Mouse (Mus musculus) gastrocnemius, postnatal 14 days (tissue): Measurements from ENCODE around the gene Gnat1. TPM values are rescaled to one million over a fixed set of nuclear protein-coding genes. Genes with fewer than 3 reads are reported as not detected.
A peak's percentile ranks its signal among the peaks of the same experiment; 100 is the strongest.

Experiments
- DNase-seq: peaks from one replicate; pipeline ENCODE4 v3.0.0; 2021; ENCODE audit warnings: mixed read lengths
- intact Hi-C: fragments of 180-260 bp; cut with DNase I; formaldehyde crosslinking; loops from one replicate; pipeline ENCODE4 v1.15.1; 2025; ENCODE audit warnings: low total_unique reads
- long read RNA-seq, 2 experiments: library from polyadenylated mRNA; stranded (forward); transcript quantifications; one replicate each; pipeline ENCODE4 v2.0.0; 2021
- total RNA-seq, 2 experiments: library from RNA; stranded (reverse); gene quantifications; 2 replicates each; pipeline ENCODE4 v1.2.3; 2021

Gnat1 gene
- total RNA-seq, result not detected
- long read RNA-seq, experiment 1, result 0 reads
- long read RNA-seq, experiment 2, result 0 reads

GRCm38 (mm10) chr9:107679501-107679900 is at the start of gene Gnat1:
Gnat1 (minus strand) TSS chr9:107679712.
- DNase-seq, result no peak
- intact Hi-C loops, result loop anchor here (5.0 kb wide), 1 partner anchor 77 kb away; no protein-coding TSS in a partner anchor

GRCm38 (mm10) chr9:107728919-107729670 is 49.6 kb upstream of the Gnat1 start:
- intact Hi-C loops, result no loop called here
- no peak for DNase-seq

GRCm38 (mm10) chr9:107727041-107727440 is 47.5 kb upstream of the Gnat1 start:
- intact Hi-C loops, result no loop called here
- DNase-seq, result no peak

- intact Hi-C loops, result no loop called here
- DNase-seq, result no peak
Observed at GRCm38 (mm10) chr9:107724796-107725195, 45.3 kb upstream of the Gnat1 start.

- intact Hi-C loops, result no loop called here
- DNase-seq, result no peak
Observed at GRCm38 (mm10) chr9:107723794-107724531, 44.5 kb upstream of the Gnat1 start.

GRCm38 (mm10) chr9:107723292-107723691 is 43.8 kb upstream of the Gnat1 start:
- intact Hi-C loops, result no loop called here
- no peak for DNase-seq

GRCm38 (mm10) chr9:107718781-107719540 is 39.4 kb upstream of the Gnat1 start:
- DNase-seq, result no peak
- intact Hi-C loops, result no loop called here

GRCm38 (mm10) chr9:107716951-107717350 is 37.4 kb upstream of the Gnat1 start:
- peak; percentile 44 for DNase-seq
- intact Hi-C loops, result no loop called here

GRCm38 (mm10) chr9:107715632-107716031 is 36.1 kb upstream of the Gnat1 start:
- intact Hi-C loops, result no loop called here
- no peak for DNase-seq

- peak; percentile 59 for DNase-seq
Observed at GRCm38 (mm10) chr9:107714221-107714952, 34.9 kb upstream of the Gnat1 start.

GRCm38 (mm10) chr9:107709697-107710483 is 30.4 kb upstream of the Gnat1 start, which contains the start of gene Sema3f:
Sema3f (minus strand) TSS chr9:107710475.
- intact Hi-C loops, result no loop called here
- DNase-seq, result peak; percentile 82

More at GRCm38 (mm10) chr9:107714221-107714952, 34.9 kb upstream of the Gnat1 start:
- intact Hi-C loops, result no loop called here

- DNase-seq, result no peak
- intact Hi-C loops, result no loop called here
Observed at GRCm38 (mm10) chr9:107709096-107709696, 29.7 kb upstream of the Gnat1 start.

- DNase-seq, result no peak
- intact Hi-C loops, result no loop called here
Observed at GRCm38 (mm10) chr9:107708439-107709095, 29.1 kb upstream of the Gnat1 start.

GRCm38 (mm10) chr9:107707701-107708438 is 28.4 kb upstream of the Gnat1 start:
- intact Hi-C loops, result no loop called here

GRCm38 (mm10) chr9:107706781-107707211 is 27.3 kb upstream of the Gnat1 start:
- intact Hi-C loops, result no loop called here
- DNase-seq, result no peak

More at GRCm38 (mm10) chr9:107707701-107708438, 28.4 kb upstream of the Gnat1 start:
- DNase-seq, result no peak

GRCm38 (mm10) chr9:107703337-107704122 is 24.0 kb upstream of the Gnat1 start:
- DNase-seq, result peak; percentile 84
- intact Hi-C loops, result no loop called here
